Mouse (Mus musculus): ENCODE measurements around the gene Fxyd6.

The Fxyd6 gene

DNA sequence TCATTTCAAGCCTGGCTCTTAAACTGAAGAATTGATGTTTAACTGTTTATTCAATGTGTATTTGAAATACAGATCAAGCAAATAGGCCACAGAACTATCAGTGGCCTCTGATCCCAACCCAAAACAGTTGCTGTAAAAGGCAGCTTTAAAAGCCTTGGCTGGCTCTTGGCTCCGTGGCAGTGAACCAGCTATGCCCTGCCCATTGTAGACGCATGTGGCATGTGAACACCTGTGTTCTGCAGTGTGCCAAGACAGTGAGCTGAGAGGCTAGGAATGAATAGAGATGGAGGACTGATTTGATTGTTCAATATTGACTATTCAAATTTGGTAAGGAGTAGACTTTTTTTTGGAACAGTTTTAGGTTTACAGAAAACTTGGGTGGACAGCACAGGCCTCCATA lies 6.9 kb downstream of the Fxyd6 start:
- DNase-seq (ENCODE audit: low spot score) = no peak

GRCm38 (mm10) chr9:45380411-45381251 lies 10.6 kb downstream of the Fxyd6 start:
- no peak for DNase-seq (ENCODE audit: low spot score)

GRCm38 (mm10) chr9:45382336-45382735 lies 12.4 kb downstream of the Fxyd6 start:
- no peak for DNase-seq (ENCODE audit: low spot score)

DNA sequence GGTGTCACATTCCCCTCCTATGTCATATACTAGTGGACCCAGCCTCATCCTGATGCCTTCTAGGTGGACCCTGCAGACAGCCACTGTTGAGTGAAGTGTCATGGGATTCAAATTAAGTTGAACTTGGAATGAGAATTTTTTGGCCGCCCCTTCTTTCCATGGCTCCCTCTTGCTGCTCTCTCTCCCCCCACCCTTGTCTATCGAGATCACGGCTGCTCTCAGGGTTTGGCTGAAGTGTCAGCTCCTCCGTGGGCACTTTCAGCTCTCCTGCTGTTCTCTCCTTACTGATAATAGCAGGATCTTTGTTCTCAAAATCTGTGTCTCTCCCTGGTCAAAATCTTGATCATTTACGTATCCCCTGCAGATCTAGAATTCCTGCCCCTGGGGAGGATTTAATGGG lies 12.8 kb downstream of the Fxyd6 start:
- DNase-seq (ENCODE audit: low spot score) = no peak

- no peak for DNase-seq (ENCODE audit: low spot score)
Measured at GRCm38 (mm10) chr9:45383883-45384282, 13.9 kb downstream of the Fxyd6 start.

DNA sequence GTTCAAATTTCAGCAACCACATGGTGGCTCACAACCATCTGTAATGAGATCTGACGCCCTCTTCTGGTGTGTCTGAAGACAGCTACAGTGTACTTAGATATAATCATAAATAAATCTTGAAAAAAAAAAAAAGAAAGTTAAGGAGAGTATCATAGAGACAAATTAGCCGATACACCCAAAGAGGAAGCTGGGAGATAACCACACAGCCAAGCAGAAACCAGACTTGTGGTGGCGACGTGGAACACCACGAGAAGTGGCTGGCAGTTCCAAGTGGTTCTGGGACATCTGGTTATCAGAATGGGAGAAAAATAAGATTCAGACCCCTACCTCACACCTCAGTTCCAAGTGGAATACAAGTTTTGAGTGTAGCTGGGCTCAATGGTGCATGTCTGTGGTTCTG lies 16.7 kb downstream of the Fxyd6 start:
- no peak for DNase-seq (ENCODE audit: low spot score)

DNA sequence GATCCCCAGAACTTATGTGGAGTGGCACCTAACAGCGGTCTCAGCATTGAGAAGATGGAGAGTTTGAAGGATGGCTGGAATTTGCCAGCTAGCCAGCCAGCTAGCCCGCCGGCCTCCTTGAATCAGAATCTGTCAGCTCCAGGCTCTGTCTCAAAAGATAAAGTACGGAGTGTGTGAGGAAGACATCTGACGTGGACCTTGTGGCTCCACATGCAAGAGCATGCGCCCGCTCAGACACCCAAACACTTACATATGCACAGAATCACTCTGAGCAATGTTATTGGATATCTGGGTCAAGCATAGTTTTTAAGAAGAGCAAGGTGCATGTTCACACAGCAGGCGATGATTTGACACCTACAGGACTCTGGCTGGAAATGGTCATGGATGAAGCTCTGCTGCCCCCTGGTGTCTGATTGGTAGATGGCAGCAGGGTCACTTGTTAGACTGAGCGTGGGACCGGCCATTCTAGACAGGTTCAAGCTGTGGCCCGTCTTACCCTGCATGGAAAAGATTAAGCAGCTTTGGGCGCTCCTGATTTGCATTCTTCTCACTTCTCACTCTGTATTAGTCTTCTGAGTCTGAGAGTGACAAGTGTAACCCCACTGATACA lies 18.5 kb downstream of the Fxyd6 start:
- DNase-seq (ENCODE audit: low spot score) = peak; percentile 81

- DNase-seq (ENCODE audit: low spot score) = no peak
Measured at GRCm38 (mm10) chr9:45389596-45389995, 19.6 kb downstream of the Fxyd6 start.

DNA sequence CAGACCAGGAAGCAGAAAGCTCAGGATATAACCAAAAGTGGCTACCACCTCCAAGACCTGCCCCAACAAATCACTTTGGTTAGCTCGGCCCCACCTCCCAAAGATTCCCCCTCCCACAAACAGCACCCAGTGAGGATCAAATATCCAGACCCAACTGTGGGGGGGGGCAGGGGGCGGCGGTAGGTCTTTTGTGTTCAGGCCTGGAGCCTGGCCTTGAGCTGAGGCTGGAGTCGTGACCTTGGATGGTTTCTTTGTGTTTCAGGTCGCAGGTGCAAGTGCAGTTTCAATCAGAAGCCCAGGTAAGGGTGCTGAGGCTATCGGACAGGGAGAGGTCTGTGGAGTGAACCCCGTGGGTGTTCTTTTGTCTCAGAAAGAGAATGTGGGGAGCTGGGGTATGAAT lies 21.3 kb downstream of the Fxyd6 start:
- no peak for DNase-seq (ENCODE audit: low spot score)

- no peak for DNase-seq (ENCODE audit: low spot score)
Measured at GRCm38 (mm10) chr9:45395218-45395617, 25.2 kb downstream of the Fxyd6 start.

- DNase-seq (ENCODE audit: low spot score) = no peak
Measured at GRCm38 (mm10) chr9:45395796-45396195, 25.8 kb downstream of the Fxyd6 start.

- DNase-seq (ENCODE audit: low spot score) = no peak
Measured at GRCm38 (mm10) chr9:45398336-45398735, 28.4 kb downstream of the Fxyd6 start.

GRCm38 (mm10) chr9:45399434-45399833 lies 29.4 kb downstream of the Fxyd6 start, which contains the start of gene Fxyd2:
TSS of gene Fxyd2 (plus strand) at chr9:45399669.
- no peak for DNase-seq (ENCODE audit: low spot score)

DNA sequence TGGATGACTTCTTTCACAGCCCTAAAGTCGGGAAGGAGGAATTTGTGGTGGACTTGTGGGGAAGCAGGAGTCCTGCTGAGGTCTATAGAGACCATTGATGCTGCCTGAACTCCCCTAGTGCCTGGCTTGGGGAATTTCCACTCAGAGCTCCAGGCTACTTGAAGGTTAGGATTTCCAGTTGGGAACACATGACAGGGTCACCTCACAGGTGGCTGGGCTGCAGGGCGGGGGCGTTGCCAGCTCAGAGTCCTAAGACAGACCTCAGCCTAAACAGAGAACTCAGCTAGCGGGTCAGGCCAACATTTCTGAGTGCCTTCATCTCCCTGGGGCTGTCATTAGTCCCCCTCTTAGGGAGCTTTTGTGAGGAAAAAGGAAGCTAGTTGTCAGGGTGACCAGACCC lies 31.9 kb downstream of the Fxyd6 start:
- DNase-seq (ENCODE audit: low spot score) = no peak

DNA sequence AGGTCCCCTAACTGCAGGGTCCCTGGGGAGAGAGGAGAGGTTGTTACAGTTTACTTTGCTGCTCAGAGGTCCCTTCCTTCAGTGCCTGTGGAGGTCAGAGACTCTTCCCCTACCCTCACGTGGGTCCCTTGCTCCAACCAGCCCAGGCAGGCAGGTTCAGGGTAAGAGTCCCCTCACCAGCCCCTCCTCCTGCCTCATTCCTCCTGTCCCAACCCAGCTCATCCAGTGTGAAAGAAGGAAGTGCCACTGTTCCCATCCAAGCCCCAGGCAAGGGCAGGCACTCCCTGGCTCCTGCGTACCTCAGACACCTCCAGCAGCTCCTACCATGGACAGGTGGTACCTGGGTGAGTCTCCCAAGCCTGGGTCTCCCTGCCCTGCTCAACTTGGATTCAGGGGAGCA lies 33.0 kb downstream of the Fxyd6 start:
- no peak for DNase-seq (ENCODE audit: low spot score)

GRCm38 (mm10) chr9:45405694-45406093 lies 35.7 kb downstream of the Fxyd6 start:
- DNase-seq (ENCODE audit: low spot score) = no peak

DNA sequence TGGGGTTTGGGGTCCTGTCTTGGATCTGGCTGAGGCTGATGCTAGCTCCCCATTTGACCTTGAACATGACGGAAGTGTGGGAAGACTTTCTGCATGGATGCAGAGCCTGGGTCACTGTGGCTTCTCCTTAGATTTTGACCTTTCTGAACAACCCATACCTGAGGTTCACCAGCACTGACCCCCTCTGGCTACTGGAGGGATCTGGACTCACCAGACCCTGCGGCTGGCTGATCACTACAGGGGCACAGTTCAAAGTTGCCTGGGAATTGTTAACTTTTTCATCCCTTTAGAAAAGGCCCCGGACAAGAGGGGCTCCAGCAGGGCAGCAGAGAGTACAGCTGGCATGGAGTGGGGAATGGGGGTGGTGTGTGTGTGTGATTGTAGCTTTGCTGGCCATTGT lies 36.8 kb downstream of the Fxyd6 start:
- DNase-seq (ENCODE audit: low spot score) = no peak

DNA sequence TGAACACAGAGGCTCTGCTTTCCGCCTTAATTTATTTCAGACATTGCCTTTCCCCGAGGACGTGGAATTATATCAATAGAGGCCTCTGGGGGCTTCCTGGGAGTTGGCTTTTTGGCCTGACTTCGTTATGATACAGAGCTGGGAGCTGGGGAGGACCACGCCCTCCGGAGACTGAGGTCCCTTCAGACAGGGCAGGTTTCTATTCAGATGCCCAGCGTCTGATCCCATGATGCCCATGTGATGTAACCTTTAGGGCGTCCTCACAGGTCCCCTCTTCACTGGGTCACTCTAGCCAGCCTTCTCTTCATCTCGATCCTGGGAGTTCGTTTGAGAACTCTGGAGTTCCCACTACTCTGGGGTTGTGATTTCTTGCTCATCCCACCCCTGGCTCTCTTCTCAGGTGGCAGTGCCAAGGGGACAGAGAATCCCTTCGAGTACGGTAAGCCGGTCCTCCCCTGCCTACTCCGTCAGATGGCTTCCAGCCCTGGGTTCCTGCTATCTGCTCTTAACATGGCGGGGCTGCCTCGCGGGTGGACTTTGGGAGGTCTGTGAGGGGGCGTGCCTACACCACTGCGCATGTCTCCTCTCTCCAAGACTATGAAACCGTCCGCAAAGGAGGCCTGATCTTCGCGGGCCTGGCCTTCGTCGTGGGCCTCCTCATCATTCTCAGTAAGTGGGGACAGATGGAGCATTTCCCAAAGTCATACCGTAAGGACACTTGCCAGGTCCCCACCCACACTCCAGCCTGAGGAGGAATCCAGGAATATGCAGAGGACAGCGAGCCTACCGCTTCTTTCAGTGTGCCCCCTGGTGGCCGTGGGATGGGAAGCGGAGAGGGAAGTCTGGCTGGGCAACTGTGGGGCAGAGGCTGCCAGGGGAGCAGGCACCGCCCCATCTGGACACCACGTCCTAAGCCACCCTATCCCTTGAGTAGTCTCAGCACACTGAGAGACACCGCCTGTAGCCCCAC lies 38.0 kb downstream of the Fxyd6 start:
- no peak for DNase-seq (ENCODE audit: low spot score)

GRCm38 (mm10) chr9:45410193-45410592 lies 40.2 kb downstream of the Fxyd6 start:
- no peak for DNase-seq (ENCODE audit: low spot score)

DNA sequence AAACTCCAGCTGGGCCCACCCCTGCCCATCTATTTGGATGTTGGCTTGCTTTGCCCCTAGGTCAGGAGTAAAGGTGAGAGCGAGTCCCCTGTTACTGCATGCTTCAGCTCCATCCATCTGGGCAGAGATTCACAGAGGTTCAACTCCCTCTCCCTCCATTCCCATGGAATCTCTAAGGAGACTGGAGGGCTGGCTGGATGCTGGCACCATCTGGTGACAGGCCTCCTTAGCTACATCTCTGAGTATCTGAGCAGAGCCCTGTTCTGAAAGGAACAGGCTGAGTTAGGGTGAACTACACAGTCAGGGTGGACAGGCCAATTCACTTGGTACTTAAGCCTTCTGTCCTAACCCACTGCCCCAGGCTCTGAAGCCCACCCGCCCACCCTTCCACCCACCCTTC lies 40.6 kb downstream of the Fxyd6 start:
- DNase-seq (ENCODE audit: low spot score) = no peak

DNA sequence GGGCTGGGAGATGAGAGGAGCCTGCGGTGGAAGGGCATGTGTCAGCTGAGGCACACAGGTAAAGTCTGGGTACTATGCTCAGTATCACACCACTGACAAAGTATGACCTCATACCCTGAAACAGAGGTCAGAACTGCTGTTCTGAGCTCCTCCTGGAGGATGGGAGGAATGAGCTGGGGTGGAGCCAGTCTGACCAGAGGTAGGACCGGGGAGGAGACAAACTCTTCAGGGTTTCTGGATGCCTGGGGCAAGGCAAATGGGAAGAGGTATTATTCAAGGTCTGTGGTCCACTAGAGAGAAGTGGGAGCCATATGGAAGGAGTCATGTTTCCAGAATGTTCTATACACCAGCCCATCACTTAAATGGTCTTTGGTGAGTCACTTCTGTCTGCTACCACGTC lies 41.1 kb downstream of the Fxyd6 start:
- no peak for DNase-seq (ENCODE audit: low spot score)

DNA sequence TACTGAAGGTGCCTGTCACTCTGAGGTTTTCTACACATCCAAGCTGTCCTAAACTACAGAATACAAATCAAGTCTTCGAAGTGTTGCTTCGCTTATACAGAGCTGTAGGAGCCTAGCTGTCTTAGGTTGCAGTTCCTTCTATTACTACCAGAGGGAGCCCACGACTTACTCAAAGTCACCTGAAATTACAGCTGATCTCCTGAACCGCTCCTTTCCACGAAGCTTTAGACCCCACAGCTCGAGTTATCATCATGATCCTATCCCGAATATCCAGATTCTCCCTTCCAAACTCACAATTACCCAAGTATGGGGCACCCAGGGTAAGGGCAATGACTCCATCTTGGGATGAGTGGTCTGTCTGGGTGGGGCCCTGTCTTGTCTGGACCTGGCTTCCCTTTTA lies 41.8 kb downstream of the Fxyd6 start:
- no peak for DNase-seq (ENCODE audit: low spot score)

GRCm38 (mm10) chr9:45412287-45412686 lies 42.3 kb downstream of the Fxyd6 start:
- DNase-seq (ENCODE audit: low spot score) = peak; percentile 77

Data from left cerebral cortex, adult 11 months (tissue).